Mouse (Mus musculus): Measurements from ENCODE around the gene Btn2a2. TPM values are rescaled to one million over a fixed set of nuclear protein-coding genes. Genes with fewer than 3 reads are reported as not detected.
A peak's percentile ranks its signal among the peaks of the same experiment; 100 is the strongest.

Gene Btn2a2
- total RNA-seq, 2 experiments from 2014 or later: not detected

- ATAC-seq (replicated peaks; ENCODE audit: low FRiP score, poor library complexity, severe bottlenecking): no peak
Observed at GRCm38 (mm10) chr13:23453926-23454325, 34.7 kb downstream of the Btn2a2 start.

GRCm38 (mm10) chr13:23453362-23453862 lies 35.2 kb downstream of the Btn2a2 start:
- ATAC-seq (replicated peaks; ENCODE audit: low FRiP score, poor library complexity, severe bottlenecking): peak; percentile 78

GRCm38 (mm10) chr13:23450398-23450797 lies 38.3 kb downstream of the Btn2a2 start:
- peak; percentile 20 for ATAC-seq (replicated peaks; ENCODE audit: low FRiP score, poor library complexity, severe bottlenecking)

GRCm38 (mm10) chr13:23449235-23450095 lies 39.2 kb downstream of the Btn2a2 start:
- peak; percentile 33; the same call in 1 of the 2 replicates for ATAC-seq (replicated peaks; ENCODE audit: low FRiP score, poor library complexity, severe bottlenecking)

GRCm38 (mm10) chr13:23448758-23449157 lies 39.9 kb downstream of the Btn2a2 start:
- no peak for ATAC-seq (replicated peaks; ENCODE audit: low FRiP score, poor library complexity, severe bottlenecking)

- peak; percentile 50 for ATAC-seq (replicated peaks; ENCODE audit: low FRiP score, poor library complexity, severe bottlenecking)
Observed at GRCm38 (mm10) chr13:23446498-23446952, 42.1 kb downstream of the Btn2a2 start.

GRCm38 (mm10) chr13:23445561-23446320 lies 42.9 kb downstream of the Btn2a2 start:
- ATAC-seq (replicated peaks; ENCODE audit: low FRiP score, poor library complexity, severe bottlenecking): peak; percentile 83

GRCm38 (mm10) chr13:23445156-23445555 lies 43.5 kb downstream of the Btn2a2 start:
- no peak for ATAC-seq (replicated peaks; ENCODE audit: low FRiP score, poor library complexity, severe bottlenecking)

- no peak for ATAC-seq (replicated peaks; ENCODE audit: low FRiP score, poor library complexity, severe bottlenecking)
Observed at GRCm38 (mm10) chr13:23444451-23444850, 44.2 kb downstream of the Btn2a2 start.

GRCm38 (mm10) chr13:23439901-23440300 lies 48.8 kb downstream of the Btn2a2 start:
- ATAC-seq (replicated peaks; ENCODE audit: low FRiP score, poor library complexity, severe bottlenecking): no peak

- ATAC-seq (replicated peaks; ENCODE audit: low FRiP score, poor library complexity, severe bottlenecking): 0 out of 2 replicates have a peak, but pooled peaks have one; percentile 26
Observed at GRCm38 (mm10) chr13:23438521-23438920, 50.1 kb downstream of the Btn2a2 start.

- ATAC-seq (replicated peaks; ENCODE audit: low FRiP score, poor library complexity, severe bottlenecking): peak; percentile 44
Observed at GRCm38 (mm10) chr13:23437908-23438307, 50.7 kb downstream of the Btn2a2 start.

- ATAC-seq (replicated peaks; ENCODE audit: low FRiP score, poor library complexity, severe bottlenecking): peak; percentile 40
Observed at GRCm38 (mm10) chr13:23436861-23437822, 51.5 kb downstream of the Btn2a2 start.

GRCm38 (mm10) chr13:23436231-23436661 lies 52.4 kb downstream of the Btn2a2 start:
- ATAC-seq (replicated peaks; ENCODE audit: low FRiP score, poor library complexity, severe bottlenecking): no peak

GRCm38 (mm10) chr13:23435676-23436075 lies 53.0 kb downstream of the Btn2a2 start:
- ATAC-seq (replicated peaks; ENCODE audit: low FRiP score, poor library complexity, severe bottlenecking): no peak

- ATAC-seq (replicated peaks; ENCODE audit: low FRiP score, poor library complexity, severe bottlenecking): no peak
Observed at GRCm38 (mm10) chr13:23435241-23435640, 53.4 kb downstream of the Btn2a2 start.

GRCm38 (mm10) chr13:23434426-23434825 lies 54.2 kb downstream of the Btn2a2 start:
- ATAC-seq (replicated peaks; ENCODE audit: low FRiP score, poor library complexity, severe bottlenecking): no peak

- ATAC-seq (replicated peaks; ENCODE audit: low FRiP score, poor library complexity, severe bottlenecking): no peak
Observed at GRCm38 (mm10) chr13:23433801-23434200, 54.9 kb downstream of the Btn2a2 start.

- ATAC-seq (replicated peaks; ENCODE audit: low FRiP score, poor library complexity, severe bottlenecking): no peak
Observed at GRCm38 (mm10) chr13:23433206-23433605, 55.5 kb downstream of the Btn2a2 start.

Data from erythroid progenitor cell, adult 5-6 weeks (primary cell).